Mouse (Mus musculus) olfactory bulb, adult 2 months (tissue): ENCODE results near the gene Smpdl3a.

Experiments
- CTCF ChIP-seq: fragments of 200-500 bp; IDR thresholded peaks from 2 replicates; pipeline ENCODE4 v1.5.1; 2012; ENCODE audit warnings: low read depth, mild to moderate bottlenecking, low read length, moderate library complexity; ENCODE audit not compliant: insufficient read depth
- POLR2A ChIP-seq: fragments of 200-500 bp; IDR thresholded peaks from 2 replicates; pipeline ENCODE4 v1.6.1; 2012; ENCODE audit warnings: mild to moderate bottlenecking, low read depth, low read length, moderate library complexity; ENCODE audit not compliant: insufficient read depth

DNA sequence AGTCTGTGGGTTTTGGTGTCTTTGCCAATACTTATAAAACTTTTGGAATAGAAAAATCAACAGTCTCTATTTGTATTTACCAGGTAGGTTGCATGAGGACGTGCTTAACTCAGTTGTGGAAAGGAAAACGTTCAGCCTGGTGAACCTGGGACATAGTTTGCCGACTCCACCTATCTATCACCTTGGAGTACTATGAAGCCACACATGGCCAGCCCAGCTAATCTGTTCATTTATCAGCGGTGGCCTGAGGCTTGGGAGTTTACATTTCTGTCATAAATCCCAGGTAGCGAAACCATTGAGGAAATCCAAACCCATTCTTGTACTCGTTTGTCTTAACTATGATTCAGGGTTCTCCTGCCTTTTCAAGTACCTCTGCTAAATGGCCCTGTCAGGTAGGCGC lies at the start of gene Smpdl3a:
- no peak for TF ChIP-seq CTCF
- TF ChIP-seq POLR2A: no peak
